Mouse (Mus musculus) brain, embryonic 18.5 days (tissue): ENCODE measurements around the gene Bivm.

Experiments used
- DNase-seq: peaks from one replicate; pipeline ENCODE4 v3.0.0-alpha.2; 2012; ENCODE audit warnings: low read depth, low spot score

Bivm gene

GRCm38 (mm10) chr1:44118239-44119054, at the start of gene Bivm, which contains the start of gene Kdelc1:
Bivm (plus strand) TSS chr1:44118957.
Kdelc1 (minus strand) TSS chr1:44118808.
- peak; percentile 95 for DNase-seq

DNA sequence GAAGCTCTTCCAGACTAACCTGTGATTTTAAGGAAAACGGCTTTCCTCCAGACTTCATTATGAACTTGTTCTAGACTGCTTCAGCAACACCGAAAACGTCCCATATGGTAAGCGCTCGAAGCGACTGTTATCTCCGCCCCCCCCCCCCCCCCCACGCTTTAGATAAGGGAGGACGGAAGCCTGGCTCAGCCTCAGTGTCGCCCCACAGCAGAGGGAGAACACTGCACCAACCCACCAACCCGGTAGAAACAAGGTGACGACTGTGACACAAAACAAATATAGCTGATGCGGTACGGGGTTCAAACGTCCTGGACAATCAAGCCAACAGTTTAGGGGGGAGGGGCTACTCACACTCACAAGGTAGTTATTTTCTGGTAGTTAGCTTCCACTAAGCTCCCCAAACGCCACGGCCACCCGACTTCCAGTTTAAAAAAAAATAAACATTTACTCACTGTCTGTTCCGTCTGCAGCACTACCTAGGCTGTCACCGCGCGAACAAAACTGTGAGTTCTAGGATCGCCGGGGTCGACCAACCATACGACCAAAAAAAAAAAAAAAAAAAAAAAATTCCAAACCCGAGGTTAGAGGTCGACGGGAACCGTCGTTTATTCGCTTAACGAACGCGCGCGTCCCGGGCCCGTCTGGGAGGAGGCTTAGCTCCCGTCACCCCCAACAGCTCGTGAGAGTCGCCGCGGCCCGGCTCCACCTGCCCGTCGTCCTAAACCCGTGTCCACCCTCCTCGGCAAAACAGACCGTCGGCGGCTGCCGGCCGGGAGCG, 17.1 kb upstream of the Bivm start:
- DNase-seq, result no peak

GRCm38 (mm10) chr1:44102259-44102717, 16.5 kb upstream of the Bivm start, which contains the start of gene Tex30:
Tex30 (minus strand) TSS chr1:44102441.
- DNase-seq, result peak; percentile 91

- DNase-seq, result no peak
Observed at GRCm38 (mm10) chr1:44102939-44103338, 15.8 kb upstream of the Bivm start.

GRCm38 (mm10) chr1:44117571-44117970, 1.2 kb upstream of the Bivm start:
- no peak for DNase-seq

GRCm38 (mm10) chr1:44119201-44120073, 680 bp downstream of the Bivm start:
- peak; percentile 50 for DNase-seq

DNA sequence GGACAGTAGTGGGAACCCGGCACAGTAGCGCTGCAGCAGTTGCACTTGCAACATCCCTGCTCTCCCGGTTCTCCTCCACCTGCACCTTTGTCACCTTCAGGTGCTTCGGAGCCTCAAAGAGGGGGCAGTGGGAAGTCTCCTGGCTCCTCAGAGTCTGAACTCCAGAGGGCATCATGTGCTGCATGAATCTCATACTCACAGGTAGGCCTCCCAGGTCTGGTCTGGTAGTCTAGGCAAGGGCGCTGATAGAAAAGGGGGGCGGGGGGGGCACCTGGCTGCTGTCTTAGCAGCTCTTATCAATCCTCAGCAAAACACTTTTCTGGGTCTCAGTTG, 1.3 kb downstream of the Bivm start:
- no peak for DNase-seq

DNA sequence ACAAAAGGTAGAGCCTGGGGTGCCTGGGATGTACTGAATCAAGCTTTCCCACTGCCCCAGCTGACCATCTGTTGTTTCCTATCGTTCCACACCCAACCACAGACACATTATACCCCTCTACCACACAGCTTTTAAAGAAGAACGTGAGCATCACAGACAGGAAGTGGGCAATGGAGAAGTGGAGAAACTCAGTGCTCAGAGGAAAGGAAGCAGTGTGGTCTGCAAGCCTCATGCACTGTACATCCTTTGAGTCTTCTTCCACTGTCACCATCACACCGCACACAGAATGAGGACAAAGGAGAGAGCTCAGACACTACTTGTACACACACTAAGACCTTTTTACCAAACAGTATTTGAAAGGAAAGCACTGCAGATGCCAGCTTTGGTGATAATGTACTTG, 3.5 kb downstream of the Bivm start:
- no peak for DNase-seq

GRCm38 (mm10) chr1:44125590-44125989, 6.8 kb downstream of the Bivm start:
- DNase-seq, result no peak

DNA sequence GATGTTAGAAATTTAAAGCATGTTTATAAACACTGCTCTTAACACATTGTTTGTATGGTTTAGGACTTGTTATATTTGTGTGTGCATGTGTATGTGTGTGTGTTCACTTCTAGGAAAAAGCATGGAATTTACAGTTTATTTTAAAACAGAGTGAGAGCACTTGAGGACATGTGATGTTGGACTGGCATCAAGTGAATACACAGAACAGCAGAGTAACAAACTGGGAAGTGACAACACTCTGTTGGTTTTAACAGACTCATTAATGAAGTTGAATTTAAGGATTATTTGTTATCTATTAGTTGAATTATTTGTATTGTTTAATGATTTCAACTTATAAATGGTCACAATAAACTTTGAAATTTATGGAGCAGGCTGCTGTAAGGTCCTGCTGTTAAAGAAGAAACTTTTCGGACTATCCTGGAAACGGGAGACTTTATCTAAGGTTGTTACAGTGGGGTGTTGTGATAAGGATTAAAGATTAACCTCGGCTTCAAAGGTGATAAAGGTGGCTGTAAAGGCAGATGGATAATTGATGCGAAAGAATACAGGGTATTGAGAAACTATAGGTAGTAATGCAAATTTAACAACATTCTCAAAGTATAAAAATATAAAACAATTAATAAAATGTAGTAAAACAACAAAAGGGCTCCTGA, 11.3 kb downstream of the Bivm start:
- no peak for DNase-seq

- DNase-seq, result no peak
Observed at GRCm38 (mm10) chr1:44140232-44140631, 21.5 kb downstream of the Bivm start.

GRCm38 (mm10) chr1:44142747-44143146, 24.0 kb downstream of the Bivm start:
- no peak for DNase-seq

- peak; percentile 86 for DNase-seq
Observed at GRCm38 (mm10) chr1:44147563-44148381, 29.0 kb downstream of the Bivm start, which contains the start of gene Ercc5. Ercc5 (plus strand) TSS chr1:44147744.

GRCm38 (mm10) chr1:44148706-44149105, 29.9 kb downstream of the Bivm start:
- no peak for DNase-seq

- DNase-seq, result no peak
Observed at GRCm38 (mm10) chr1:44155287-44155686, 36.5 kb downstream of the Bivm start.

DNA sequence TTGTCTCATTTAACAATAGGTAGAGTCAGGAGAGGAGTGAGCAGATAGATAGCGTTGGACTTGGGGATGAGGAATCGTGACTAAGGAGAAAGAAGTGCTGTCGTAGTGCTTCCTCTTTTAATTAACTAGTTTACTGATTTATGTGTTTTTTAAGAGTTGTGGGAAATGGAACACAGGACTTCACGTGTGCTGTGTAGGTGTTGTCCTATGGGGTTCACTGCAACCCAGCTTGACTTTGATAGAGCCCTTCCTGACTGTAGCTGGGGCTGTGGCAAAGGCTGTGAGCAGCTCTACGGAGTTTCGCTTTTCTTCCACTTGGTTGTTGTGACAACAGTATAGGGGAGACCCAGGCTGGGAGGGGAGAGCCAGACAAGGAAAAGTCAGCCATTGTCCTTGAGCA, 39.6 kb downstream of the Bivm start:
- no peak for DNase-seq

DNA sequence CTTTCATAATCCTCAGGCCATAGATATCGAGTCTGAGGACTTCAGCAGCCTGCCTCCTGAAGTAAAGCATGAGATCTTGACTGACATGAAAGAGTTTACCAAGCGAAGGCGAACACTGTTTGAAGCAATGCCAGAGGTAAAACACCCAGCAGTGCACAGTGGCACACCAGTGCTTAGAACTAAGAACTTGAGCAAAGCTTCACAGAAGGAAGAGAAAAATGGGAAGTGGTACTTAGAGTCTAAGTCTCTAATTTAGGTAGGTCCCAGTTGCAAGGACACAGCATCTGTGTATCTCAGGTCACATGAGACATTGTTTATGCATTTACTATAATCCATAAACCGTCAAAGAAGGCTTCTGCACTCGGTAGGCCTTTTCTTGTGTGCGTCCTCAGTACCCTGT, 43.1 kb downstream of the Bivm start:
- no peak for DNase-seq

GRCm38 (mm10) chr1:44162389-44162788, 43.6 kb downstream of the Bivm start:
- no peak for DNase-seq

DNA sequence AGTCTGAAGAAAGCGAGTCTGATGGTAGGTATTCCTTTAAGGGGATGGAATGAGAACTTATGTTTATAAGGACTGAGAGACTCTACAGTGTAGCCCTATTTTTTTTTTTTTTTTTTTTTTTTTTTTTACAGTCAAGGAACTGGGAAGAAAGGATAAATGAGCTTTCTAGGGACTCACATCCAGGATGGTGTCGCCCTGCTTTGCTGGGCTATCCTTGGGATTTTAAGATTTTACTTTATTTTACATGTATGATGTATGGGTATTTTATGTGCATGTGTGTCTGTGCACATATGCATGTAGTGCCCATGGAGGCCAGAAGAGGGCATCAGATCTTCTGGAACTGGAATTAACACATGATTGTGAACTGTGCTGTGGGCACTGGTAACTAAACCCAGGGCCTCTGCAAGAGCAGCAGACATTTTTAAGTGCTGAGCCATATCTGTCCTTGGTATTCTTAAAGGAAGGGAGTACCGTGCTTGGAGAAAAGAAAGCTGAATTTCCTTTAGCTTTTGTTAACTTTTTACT, 49.2 kb downstream of the Bivm start:
- DNase-seq, result no peak

- DNase-seq, result no peak
Observed at GRCm38 (mm10) chr1:44172656-44173055, 53.9 kb downstream of the Bivm start.
